Mouse (Mus musculus): ENCODE results near the gene Mtfr2. TPM values are rescaled to one million over a fixed set of nuclear protein-coding genes. Genes with fewer than 3 reads are reported as not detected.

The Mtfr2 gene
- polyA plus RNA-seq (2016; fragmentation: Nextera tagmentation; extraction: Ambion mirVana): 1.1 and 1.2 TPM in 2 replicates

- Histone ChIP-seq H3K4me2 (replicated peaks) (peak within 1 kb of the TSS; percentile 84), H3K9ac (peak within 1 kb of the TSS; percentile 45; the same call in 1 of the 2 replicates), H3K9me3 (no peaks in the 10 kb centered on the region), H3K4me3 (peak within 1 kb of the TSS; percentile 59), H3K4me1 (peaks cover 7% of the 10 kb centered on the region), H3K27me3 (replicated peaks) (no peaks in the 10 kb centered on the region), H3K36me3 (peaks cover 21% of the 10 kb centered on the region), H3K27ac (no peak within 1 kb of the TSS)
- ATAC-seq (ENCODE audit: low FRiP score, low read depth): peak; percentile 96
- 2% methylated on average over 58 of the region's 58 CpGs for WGBS
These were observed at the start of gene Mtfr2 for GRCm38 (mm10) chr10:20347285-20348214. Gene Mtfr2 (plus strand): TSS chr10:20347770.

DNA sequence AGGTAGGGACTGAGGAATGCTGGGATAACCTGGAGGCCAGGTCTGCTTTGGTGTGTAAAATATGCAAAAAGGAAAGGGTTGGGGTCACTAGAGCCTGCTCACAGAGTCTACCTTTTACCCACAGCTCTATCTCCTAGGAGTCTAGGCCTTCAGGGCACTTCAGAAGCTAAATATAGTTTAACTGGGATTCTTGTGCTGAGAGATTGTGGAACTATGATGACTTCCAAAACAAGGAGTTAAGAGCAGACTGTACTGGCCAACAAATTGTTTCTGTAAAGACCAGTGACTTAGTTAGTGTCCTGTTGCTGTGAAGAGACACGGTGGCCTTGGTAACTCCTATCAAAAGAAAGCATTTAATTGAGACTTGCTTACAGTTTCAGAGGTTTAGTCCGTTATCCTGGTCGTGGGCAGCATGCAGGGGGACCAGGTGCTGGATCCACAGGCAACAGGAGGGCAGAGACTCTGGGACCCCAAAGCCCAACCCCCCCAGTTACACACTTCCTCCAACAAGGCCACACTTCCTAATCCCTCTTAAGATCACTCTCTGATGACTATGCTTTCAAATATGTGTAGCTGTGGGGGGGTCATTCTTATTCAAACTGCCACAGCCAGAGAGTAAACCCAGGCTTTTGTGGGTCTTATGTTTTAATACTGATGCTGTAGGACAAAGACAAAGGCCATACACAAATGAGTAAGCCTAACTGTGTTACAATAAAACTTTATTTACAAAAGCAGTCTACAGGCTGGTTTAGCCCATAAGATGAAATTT is 49.2 kb upstream of the Mtfr2 start:
- no peaks in the 10 kb centered on the region for H3K9me3 ChIP-seq
- H3K9ac ChIP-seq: no peak overlapping the region
- H3K27ac ChIP-seq: no peak overlapping the region
- no peak overlapping the region for H3K4me3 ChIP-seq
- no peak for ATAC-seq (ENCODE audit: low FRiP score, low read depth)
- H3K36me3 ChIP-seq: no peaks in the 10 kb centered on the region
- 62% methylated on average over 3 of the region's 3 CpGs for WGBS
- H3K27me3 ChIP-seq (replicated peaks): no peaks in the 10 kb centered on the region
- H3K4me1 ChIP-seq: no peaks in the 10 kb centered on the region
- no peak overlapping the region for H3K4me2 ChIP-seq (replicated peaks)

DNA sequence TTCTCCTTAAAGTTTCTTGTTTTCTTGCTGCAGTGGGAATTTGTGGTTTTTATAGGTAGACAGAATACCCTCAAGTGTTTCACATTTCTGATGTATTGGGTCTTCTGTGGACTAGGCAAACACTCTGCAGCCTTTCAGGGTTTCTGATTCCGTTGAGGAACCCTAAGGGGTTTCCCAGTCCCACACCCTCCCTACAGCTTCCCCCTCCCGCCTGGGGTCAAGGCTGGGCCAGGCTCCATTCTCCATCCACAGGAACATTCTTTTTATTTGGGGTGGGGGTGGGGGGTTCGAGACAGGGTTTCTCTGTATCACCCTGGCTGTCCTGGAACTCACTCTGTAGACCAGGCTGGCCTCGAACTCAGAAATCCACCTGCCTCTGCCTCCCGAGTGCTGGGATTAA is 48.5 kb upstream of the Mtfr2 start:
- no peak for ATAC-seq (ENCODE audit: low FRiP score, low read depth)
- H3K9ac ChIP-seq: no peak overlapping the region
- 78% methylated on average over 5 of the region's 5 CpGs for WGBS

DNA sequence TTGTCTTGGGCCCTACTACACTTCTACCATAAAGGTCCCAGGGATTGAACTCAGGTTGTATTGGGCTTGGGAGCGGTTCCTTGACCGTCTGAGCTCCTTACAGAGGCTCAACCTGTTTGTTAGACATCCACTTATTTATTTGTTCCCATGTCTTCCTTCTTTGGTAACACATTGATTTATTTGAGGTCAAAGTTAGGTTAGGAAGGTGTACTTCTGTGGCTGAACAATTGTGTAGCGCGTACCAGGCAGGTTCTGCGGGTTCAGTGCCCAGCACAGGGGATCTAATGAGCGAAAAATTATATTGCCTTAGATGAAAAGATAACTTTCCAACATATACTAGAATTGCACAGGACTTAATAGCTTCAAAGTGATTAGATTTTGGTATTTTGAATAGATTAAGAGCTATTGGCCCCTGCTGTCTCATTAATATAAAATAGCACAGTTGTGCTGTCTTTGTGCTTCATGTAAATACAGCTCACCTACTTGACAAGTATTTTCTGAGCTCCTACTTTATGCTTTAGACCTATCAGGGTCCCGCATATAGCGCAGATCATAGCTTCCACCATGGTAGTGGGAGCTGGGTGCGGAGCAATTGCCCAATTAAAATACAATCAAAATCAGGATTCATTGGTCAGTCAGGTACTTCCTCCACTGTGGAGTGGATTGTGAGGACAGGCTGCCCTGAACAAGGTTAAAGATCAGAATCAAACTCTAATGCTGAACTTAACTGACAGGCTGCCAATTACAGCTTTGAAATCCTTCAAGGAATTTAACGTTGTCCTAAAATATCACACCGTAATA is 36.4 kb upstream of the Mtfr2 start:
- Histone ChIP-seq H3K27ac (peak overlapping the region; percentile 100), H3K4me1 (peaks cover 19% of the 10 kb centered on the region), H3K36me3 (no peaks in the 10 kb centered on the region), H3K9me3 (no peaks in the 10 kb centered on the region), H3K4me3 (peak overlapping the region; percentile 74), H3K4me2 (replicated peaks) (peak overlapping the region; percentile 73), H3K27me3 (replicated peaks) (no peaks in the 10 kb centered on the region), H3K9ac (peak overlapping the region; percentile 88)
- peak; percentile 6; the same call in 1 of the 2 replicates for ATAC-seq (ENCODE audit: low FRiP score, low read depth)
- WGBS: 21% methylated on average over 11 of the region's 11 CpGs

More for the DNA sequence above, 48.5 kb upstream of the Mtfr2 start:
- Histone ChIP-seq H3K27me3 (replicated peaks) (no peaks in the 10 kb centered on the region), H3K4me1 (no peaks in the 10 kb centered on the region), H3K4me2 (replicated peaks) (no peak overlapping the region), H3K9me3 (no peaks in the 10 kb centered on the region), H3K27ac (no peak overlapping the region), H3K4me3 (no peak overlapping the region), H3K36me3 (no peaks in the 10 kb centered on the region)

DNA sequence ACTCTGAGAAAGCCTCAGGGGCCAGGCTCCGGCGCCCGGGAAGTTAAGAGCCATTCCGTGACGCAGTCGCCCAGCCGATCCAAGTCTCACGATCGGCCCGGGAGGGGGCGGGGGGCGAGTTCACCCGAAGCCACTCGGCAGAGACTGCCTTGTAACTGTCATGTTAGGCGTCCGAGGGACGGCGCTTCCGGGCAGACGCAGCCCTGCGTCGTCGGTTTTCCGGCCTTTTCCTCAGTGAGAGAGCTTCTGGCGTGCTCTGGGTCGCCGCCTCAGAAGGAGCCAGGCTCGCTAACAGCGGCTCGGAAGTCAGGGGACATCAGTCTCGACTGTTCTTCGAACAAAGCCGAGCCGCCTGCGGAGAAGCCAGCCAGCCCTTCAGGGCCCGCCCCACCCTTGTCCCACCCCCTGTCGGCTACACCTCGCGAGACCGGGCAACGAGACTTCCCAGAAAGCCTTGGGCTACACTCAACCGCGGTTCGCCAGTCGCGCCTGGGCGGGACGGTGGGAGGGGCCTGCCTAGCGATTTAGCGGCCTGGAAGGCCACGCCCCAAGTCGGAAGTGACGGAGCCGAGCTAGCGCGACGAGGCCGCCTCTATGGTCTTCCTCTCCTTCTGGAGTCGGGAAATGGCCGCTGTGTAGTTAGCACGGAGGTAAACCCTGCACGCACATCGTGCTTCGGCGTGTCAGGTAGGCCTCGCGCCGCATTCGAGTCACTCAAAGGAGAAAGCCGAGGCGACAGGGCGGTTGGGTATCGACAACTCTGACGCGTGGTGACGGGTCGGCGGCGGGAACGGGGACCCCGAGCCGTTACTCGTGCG is 35.4 kb upstream of the Mtfr2 start, which contains the start of gene Bclaf1:
Gene Bclaf1, plus strand, starts transcription at position 552 of the 818 bp plus-strand sequence.
- H3K9ac ChIP-seq: peak within 1 kb of the TSS; percentile 88
- no peaks in the 10 kb centered on the region for H3K9me3 ChIP-seq
- peak within 1 kb of the TSS; percentile 73 for H3K4me2 ChIP-seq (replicated peaks)
- peak; percentile 99 for ATAC-seq (ENCODE audit: low FRiP score, low read depth)
- under 1% methylated on average over 84 of the region's 84 CpGs for WGBS
- H3K27me3 ChIP-seq (replicated peaks): no peaks in the 10 kb centered on the region
- peak within 1 kb of the TSS; percentile 100 for H3K27ac ChIP-seq
- no peaks in the 10 kb centered on the region for H3K36me3 ChIP-seq
- peak within 1 kb of the TSS; percentile 74 for H3K4me3 ChIP-seq
- H3K4me1 ChIP-seq: peaks cover 19% of the 10 kb centered on the region

DNA sequence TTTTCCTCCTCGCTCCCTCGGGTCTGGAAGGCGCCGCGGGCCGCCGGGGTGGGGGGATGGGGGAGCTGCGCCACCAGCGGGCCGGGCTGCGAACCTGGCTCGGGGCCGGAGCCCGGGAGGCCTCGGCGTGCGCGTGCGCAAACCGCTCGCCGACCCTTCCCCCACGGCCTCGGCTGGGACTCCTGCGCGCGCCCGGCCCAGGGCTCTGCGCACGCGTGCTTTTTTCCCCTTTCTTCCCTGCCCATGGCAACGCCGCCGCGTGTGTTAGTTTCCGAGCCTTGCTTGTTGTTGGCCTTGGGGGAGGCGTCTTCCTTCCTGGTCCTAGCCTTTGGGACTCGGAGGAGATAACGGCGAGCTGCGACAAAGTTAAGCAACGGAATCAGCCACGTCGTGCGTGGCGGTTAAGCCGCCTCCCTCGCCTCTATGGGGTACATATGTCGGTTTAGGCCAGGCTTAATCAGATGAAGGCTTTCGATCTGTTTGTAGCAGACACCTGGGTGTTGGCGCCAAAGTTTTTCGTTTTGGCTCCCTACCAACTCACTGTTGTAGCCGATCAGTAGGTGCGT is 34.8 kb upstream of the Mtfr2 start:
- Histone ChIP-seq H3K4me3 (peak overlapping the region; percentile 74), H3K9me3 (no peaks in the 10 kb centered on the region), H3K36me3 (no peaks in the 10 kb centered on the region), H3K27me3 (replicated peaks) (no peaks in the 10 kb centered on the region), H3K9ac (peak overlapping the region; percentile 88), H3K4me2 (replicated peaks) (peak overlapping the region; percentile 73), H3K27ac (peak overlapping the region; percentile 100), H3K4me1 (peaks cover 19% of the 10 kb centered on the region)
- WGBS: under 1% methylated on average over 54 of the region's 54 CpGs
- ATAC-seq (ENCODE audit: low FRiP score, low read depth): peak; percentile 81

- H3K4me1 ChIP-seq: peaks cover 19% of the 10 kb centered on the region
- H3K4me3 ChIP-seq: peak overlapping the region; percentile 74
- 53% methylated on average over 13 of the region's 13 CpGs for WGBS
- H3K9ac ChIP-seq: peak overlapping the region; percentile 88
- H3K4me2 ChIP-seq (replicated peaks): peak overlapping the region; percentile 73
- no peak for ATAC-seq (ENCODE audit: low FRiP score, low read depth)
- no peaks in the 10 kb centered on the region for H3K9me3 ChIP-seq
- no peaks in the 10 kb centered on the region for H3K27me3 ChIP-seq (replicated peaks)
- no peak overlapping the region for H3K27ac ChIP-seq
- peaks cover 4% of the 10 kb centered on the region; the same call in 1 of the 2 replicates for H3K36me3 ChIP-seq
These were observed 34.1 kb upstream of the Mtfr2 start for GRCm38 (mm10) chr10:20313447-20313846.

DNA sequence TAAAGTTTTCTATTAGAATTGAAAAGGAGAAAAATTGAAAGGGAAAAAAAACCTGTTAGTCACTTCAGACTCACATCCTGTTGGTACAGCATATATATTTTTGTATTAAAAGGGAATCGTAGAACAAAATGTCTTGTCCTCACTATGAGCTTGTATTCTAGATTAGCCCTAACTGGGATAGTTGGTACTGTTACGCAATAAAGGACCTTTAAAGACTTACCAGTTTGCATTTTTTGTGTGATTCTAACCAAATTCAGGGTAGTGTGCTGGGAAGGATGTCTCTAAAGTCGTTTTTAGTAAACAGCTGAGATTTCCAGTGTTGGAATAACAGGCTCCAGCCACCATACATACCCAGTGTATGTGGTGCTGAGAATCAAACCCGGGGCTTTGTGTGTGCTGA is 33.6 kb upstream of the Mtfr2 start:
- Histone ChIP-seq H3K36me3 (peaks cover 7% of the 10 kb centered on the region), H3K9me3 (no peaks in the 10 kb centered on the region), H3K4me1 (peaks cover 19% of the 10 kb centered on the region), H3K9ac (no peak overlapping the region), H3K4me3 (no peak overlapping the region; the same call in 1 of the 2 replicates), H3K27me3 (replicated peaks) (no peaks in the 10 kb centered on the region), H3K27ac (no peak overlapping the region), H3K4me2 (replicated peaks) (peak overlapping the region; percentile 73)
- 86% methylated on average over 4 of the region's 4 CpGs for WGBS
- ATAC-seq (ENCODE audit: low FRiP score, low read depth): no peak

DNA sequence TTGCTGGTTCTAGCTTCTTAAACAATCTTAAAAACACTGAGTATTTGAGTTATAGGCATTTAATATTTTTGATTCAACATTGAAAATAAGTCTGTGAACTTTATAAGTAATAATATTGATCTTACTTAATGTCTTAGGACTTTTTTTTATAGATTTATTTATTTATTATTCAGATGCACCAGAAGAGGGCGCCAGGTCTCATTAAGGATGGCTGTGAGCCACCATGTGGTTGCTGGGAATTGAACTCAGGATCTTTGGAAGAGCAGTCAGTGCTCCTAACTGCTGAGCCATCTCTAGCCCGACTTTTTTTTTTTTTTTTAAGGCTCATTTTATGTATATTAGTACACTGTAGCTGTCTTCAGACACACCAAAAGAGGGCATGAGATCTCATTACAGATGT is 32.8 kb upstream of the Mtfr2 start:
- Histone ChIP-seq H3K4me3 (no peak overlapping the region), H3K27me3 (replicated peaks) (no peaks in the 10 kb centered on the region), H3K9ac (no peak overlapping the region), H3K9me3 (no peaks in the 10 kb centered on the region), H3K4me2 (replicated peaks) (no peak overlapping the region), H3K36me3 (peaks cover 12% of the 10 kb centered on the region), H3K4me1 (peaks cover 19% of the 10 kb centered on the region), H3K27ac (no peak overlapping the region)
- WGBS: 64% methylated on average over 2 of the region's 2 CpGs
- no peak for ATAC-seq (ENCODE audit: low FRiP score, low read depth)

DNA sequence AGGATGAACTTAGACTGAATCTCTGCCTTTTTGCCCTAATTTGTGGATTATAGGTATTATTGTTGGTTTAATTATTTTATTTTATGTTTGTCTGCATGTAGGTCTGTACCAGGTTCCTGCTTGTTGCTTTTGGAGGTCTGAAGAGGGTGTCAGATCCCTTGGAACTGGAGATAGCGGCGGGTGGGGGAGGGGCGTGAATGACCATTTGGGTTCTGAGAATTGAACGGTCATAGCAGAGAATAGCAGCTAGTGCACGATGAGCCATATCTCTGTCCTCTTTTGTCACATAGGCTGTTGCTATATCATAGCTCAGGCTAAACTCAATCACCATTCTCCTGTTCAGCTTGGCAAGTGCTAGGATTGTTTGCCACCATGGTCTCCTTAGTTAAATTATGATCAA is 30.1 kb upstream of the Mtfr2 start:
- WGBS: 82% methylated on average over 5 of the region's 5 CpGs
- no peaks in the 10 kb centered on the region for H3K27me3 ChIP-seq (replicated peaks)
- no peaks in the 10 kb centered on the region for H3K9me3 ChIP-seq
- no peak overlapping the region for H3K4me2 ChIP-seq (replicated peaks)
- peaks cover 8% of the 10 kb centered on the region for H3K4me1 ChIP-seq
- H3K36me3 ChIP-seq: peaks cover 15% of the 10 kb centered on the region
- H3K27ac ChIP-seq: no peak overlapping the region
- no peak overlapping the region for H3K4me3 ChIP-seq
- no peak overlapping the region for H3K9ac ChIP-seq
- no peak for ATAC-seq (ENCODE audit: low FRiP score, low read depth)

DNA sequence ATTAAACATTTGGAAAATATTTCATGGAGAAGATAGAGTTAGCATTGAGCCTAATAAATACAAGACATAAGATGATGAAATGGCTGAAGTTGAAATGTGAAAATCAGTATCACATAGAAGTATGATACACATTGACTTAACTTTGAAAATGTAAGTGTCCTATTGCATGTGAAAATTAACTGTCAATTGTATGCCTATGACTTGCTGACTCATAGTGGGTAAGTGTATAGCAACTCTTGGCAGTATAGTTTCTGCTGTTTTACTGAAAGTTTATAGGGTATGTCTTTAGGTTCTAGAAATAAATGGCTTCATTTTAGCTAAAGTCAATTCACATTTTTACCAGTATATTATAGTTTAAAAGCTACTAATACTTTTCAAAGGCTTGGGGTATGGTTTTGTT is 21.3 kb upstream of the Mtfr2 start:
- ATAC-seq (ENCODE audit: low FRiP score, low read depth): no peak
- Histone ChIP-seq H3K4me2 (replicated peaks) (no peak overlapping the region), H3K4me1 (no peaks in the 10 kb centered on the region), H3K9me3 (no peaks in the 10 kb centered on the region), H3K4me3 (no peak overlapping the region), H3K36me3 (peaks cover 50% of the 10 kb centered on the region), H3K9ac (no peak overlapping the region), H3K27ac (no peak overlapping the region), H3K27me3 (replicated peaks) (no peaks in the 10 kb centered on the region)
